Mouse (Mus musculus) heart, embryonic 14.5 days (tissue): ENCODE data around the gene Ppp2r5d. TPM values are rescaled to one million over a fixed set of nuclear protein-coding genes. Genes with fewer than 3 reads are reported as not detected.
A peak's percentile ranks its signal among the peaks of the same experiment; 100 is the strongest.

Source experiments
- ATAC-seq: fragments of 200-750 bp; cut with Nextera tagmentation; 2 replicates; pipeline ENCODE4 v1.8.0; 2017; ENCODE audit warnings: low read depth, moderate TSS enrichment; ENCODE audit not compliant: insufficient number of reproducible peaks, insufficient read depth, low FRiP score
- H3K27ac ChIP-seq, 2 experiments: fragments of 200-500 bp in 1 of 2; fragments of 300-500 bp in 1 of 2; sonication (generic) in 1 of 2; replicated peaks in 1 of 2; 2 replicates each; pipeline ENCODE4 v1.5.1; 2012 to 2014; ENCODE audit warnings: low read depth in 2 of 2, low read length in 2 of 2, control low read depth in 1 of 2, mild to moderate bottlenecking in 1 of 2, mixed read lengths in 1 of 2; ENCODE audit not compliant: control insufficient read depth in 1 of 2, insufficient read depth in 1 of 2
- H3K27me3 ChIP-seq: fragments of 300-500 bp; sonication (generic); 2 replicates; pipeline ENCODE4 v1.6.1; 2014; ENCODE audit warnings: mild to moderate bottlenecking, low read length, control low read depth; ENCODE audit not compliant: control insufficient read depth, insufficient read depth
- H3K36me3 ChIP-seq: fragments of 300-500 bp; sonication (generic); 2 replicates; pipeline ENCODE4 v1.6.1; 2014; ENCODE audit warnings: mild to moderate bottlenecking, control low read depth, low read length, mixed read lengths; ENCODE audit not compliant: control insufficient read depth, insufficient read depth
- H3K4me1 ChIP-seq, 2 experiments: fragments of 200-500 bp in 1 of 2; fragments of 300-500 bp in 1 of 2; sonication (generic) in 1 of 2; 2 replicates each; pipeline ENCODE4 v1.6.1; 2012 to 2014; ENCODE audit warnings: low read length in 2 of 2, control low read depth in 1 of 2, mixed read lengths in 1 of 2; ENCODE audit not compliant: control insufficient read depth in 2 of 2, insufficient read depth in 2 of 2
- H3K4me2 ChIP-seq: fragments of 300-500 bp; sonication (generic); 2 replicates; pipeline ENCODE4 v1.6.1; 2014; ENCODE audit warnings: mild to moderate bottlenecking, low read length
- H3K4me3 ChIP-seq, 2 experiments: fragments of 200-500 bp in 1 of 2; fragments of 300-500 bp in 1 of 2; sonication (generic) in 1 of 2; 2 replicates each; pipeline ENCODE4 v1.5.1; 2012 to 2014; ENCODE audit warnings: low read length in 2 of 2, mild to moderate bottlenecking in 2 of 2, control low read depth in 1 of 2, low read depth in 1 of 2, moderate library complexity in 1 of 2; ENCODE audit not compliant: control insufficient read depth in 1 of 2, insufficient read depth in 1 of 2
- H3K9ac ChIP-seq: fragments of 300-500 bp; sonication (generic); 2 replicates; pipeline ENCODE4 v1.6.1; 2014; ENCODE audit warnings: mild to moderate bottlenecking, low read length
- H3K9me3 ChIP-seq: fragments of 300-500 bp; sonication (generic); 2 replicates; pipeline ENCODE4 v1.6.1; 2016; ENCODE audit warnings: low read length, control low read depth; ENCODE audit not compliant: control insufficient read depth
- WGBS: fragments of 180-500 bp; shearing (Covaris S2); extraction: QIAGEN DNeasy Blood & Tissue Kit; methylation state at CpG from one replicate; pipeline ENCODE4 v1.1.7; 2014; 5-methylcytosine and 5-hydroxymethylcytosine counted together
- polyA plus RNA-seq: library from polyadenylated mRNA; unstranded; fragments of >200 nt; fragmentation: Nextera tagmentation; extraction: Ambion mirVana; gene quantifications from 2 replicates; pipeline ENCODE4 v1.2.1, GENCODE M21; 2014

Ppp2r5d gene
- polyA plus RNA-seq, 1 experiment from 2014 or later = 46.3 TPM

GRCm38 (mm10) chr17:46636831-46637523, 67.9 kb downstream of the Ppp2r5d start:
- peak overlapping the region; percentile 44; the same call in 1 of the 2 replicates for H3K9ac ChIP-seq
- H3K9me3 ChIP-seq = no peaks in the 10 kb centered on the region
- H3K27me3 ChIP-seq = no peaks in the 10 kb centered on the region
- WGBS = 27% methylated on average over 15 of the region's 15 CpGs
- H3K4me1 ChIP-seq = peaks cover 4 to 10% of the 10 kb centered on the region in 2 experiments; a peak in 2 of 4 replicates
- H3K4me2 ChIP-seq = peak overlapping the region; percentile 35; the same call in 1 of the 2 replicates
- no peak overlapping the region for H3K27ac ChIP-seq
- H3K36me3 ChIP-seq = peaks cover 70% of the 10 kb centered on the region
- no peak for ATAC-seq
- H3K4me3 ChIP-seq = no peak overlapping the region

Other genes starting within 250 kb of the Ppp2r5d start
- 0.16 and 0.18 TPM in 2 replicates for gene Ttbk1, start 217.4 kb downstream of the Ppp2r5d start, polyA plus RNA-seq
- gene Dnph1, start 208.4 kb downstream of the Ppp2r5d start, polyA plus RNA-seq = 25.8 and 26.4 TPM in 2 replicates
- gene Cul9, start 158.7 kb downstream of the Ppp2r5d start, polyA plus RNA-seq = 4.6 and 5.1 TPM in 2 replicates
- gene Srf, start 148.9 kb downstream of the Ppp2r5d start, polyA plus RNA-seq = 15.6 and 17.8 TPM in 2 replicates
- 12.8 and 21.3 TPM in 2 replicates for gene Ptk7, start 75.6 kb downstream of the Ppp2r5d start, polyA plus RNA-seq
- 20.3 and 21.4 TPM in 2 replicates for gene Klc4, start 59.1 kb downstream of the Ppp2r5d start, polyA plus RNA-seq
- 116 and 122 TPM in 2 replicates for gene Mrpl2, start 58.9 kb downstream of the Ppp2r5d start, polyA plus RNA-seq
- 31.3 and 34.3 TPM in 2 replicates for gene Cul7, start 54.8 kb downstream of the Ppp2r5d start, polyA plus RNA-seq
- 33.9 and 36.9 TPM in 2 replicates for gene Rrp36, start 30.8 kb downstream of the Ppp2r5d start, polyA plus RNA-seq
- 125 and 129 TPM in 2 replicates for gene Mea1, start 26.3 kb downstream of the Ppp2r5d start, polyA plus RNA-seq
- gene Klhdc3, start 24.2 kb downstream of the Ppp2r5d start, polyA plus RNA-seq = 145 and 157 TPM in 2 replicates
- gene Pex6, start 6.4 kb upstream of the Ppp2r5d start, polyA plus RNA-seq = 10.4 and 10.5 TPM in 2 replicates
- gene Gnmt, start 24.1 kb upstream of the Ppp2r5d start, polyA plus RNA-seq = 1.6 TPM in 2 replicates
- 41.6 and 43.7 TPM in 2 replicates for gene Cnpy3, start 47.1 kb upstream of the Ppp2r5d start, polyA plus RNA-seq
- 0.15 TPM in 1 of 2 replicates, not detected in the other for gene Ptcra, start 58.6 kb upstream of the Ppp2r5d start, polyA plus RNA-seq
- 59.3 and 67.8 TPM in 2 replicates for gene 2310039H08Rik, start 67.5 kb upstream of the Ppp2r5d start, polyA plus RNA-seq
- 84.6 and 86.7 TPM in 2 replicates for gene Rpl7l1, start 77.6 kb upstream of the Ppp2r5d start, polyA plus RNA-seq
- gene Bicral, start 153.4 kb upstream of the Ppp2r5d start, polyA plus RNA-seq = 6.4 and 7.4 TPM in 2 replicates
- 53.1 and 54.7 TPM in 2 replicates for gene Tbcc, start 185.6 kb upstream of the Ppp2r5d start, polyA plus RNA-seq
- gene Prph2, start 205.3 kb upstream of the Ppp2r5d start, polyA plus RNA-seq = not detected in 2 replicates